Mouse (Mus musculus) ES-Bruce4 (cell line): ENCODE data around the gene Crygn.

ENCODE experiments used
- CTCF ChIP-seq: IDR thresholded peaks from one replicate; pipeline ENCODE4 v1.8.1; 2011; ENCODE audit warnings: low read depth, low read length
- EP300 ChIP-seq: IDR thresholded peaks from 2 replicates; pipeline ENCODE4 v1.6.1; 2011; ENCODE audit warnings: low read depth, low read length; ENCODE audit not compliant: insufficient read depth
- POLR2A ChIP-seq: IDR thresholded peaks from one replicate; pipeline ENCODE4 v1.8.1; 2011; ENCODE audit warnings: low read length; ENCODE audit not compliant: insufficient read depth

GRCm38 (mm10) chr5:24701271-24701670 is 56.5 kb downstream of the Crygn start:
- TF ChIP-seq CTCF, result no peak
- no peak for TF ChIP-seq EP300
- TF ChIP-seq POLR2A, result no peak
